Mouse (Mus musculus) myocyte (in vitro differentiated cells): ENCODE measurements around the gene Hils1. TPM values are rescaled to one million over a fixed set of nuclear protein-coding genes. Genes with fewer than 3 reads are reported as not detected.
A peak's percentile ranks its signal among the peaks of the same experiment; 100 is the strongest.

ENCODE experiments used
- H3K27me3 ChIP-seq: one replicate; pipeline ENCODE4 v1.6.1; 2011; ENCODE audit not compliant: control insufficient read depth, insufficient read depth, insufficient read length
- H3K36me3 ChIP-seq: one replicate; pipeline ENCODE4 v1.6.1; 2011; ENCODE audit not compliant: control insufficient read depth, insufficient read depth
- H3K4me2 ChIP-seq: one replicate; pipeline ENCODE4 v1.6.1; 2011; ENCODE audit warnings: low read depth, control low read depth
- H3K4me3 ChIP-seq: one replicate; pipeline ENCODE4 v1.5.1; 2011; ENCODE audit warnings: mild to moderate bottlenecking, control low read depth, moderate library complexity
- H3K79me2 ChIP-seq: one replicate; pipeline ENCODE4 v1.6.1; 2011; ENCODE audit not compliant: control insufficient read depth, insufficient read depth
- H3ac ChIP-seq: one replicate; pipeline ENCODE4 v1.6.1; 2011; ENCODE audit not compliant: control insufficient read depth, insufficient read length
- CEBPB ChIP-seq: IDR thresholded peaks from 2 replicates; pipeline ENCODE4 v1.6.1; 2011; ENCODE audit warnings: mild to moderate bottlenecking, moderate library complexity; ENCODE audit not compliant: poor library complexity, insufficient read depth, severe bottlenecking
- E2F4 ChIP-seq: IDR thresholded peaks from one replicate; pipeline ENCODE4 v1.6.1; 2011; ENCODE audit warnings: mild to moderate bottlenecking, control low read depth, moderate library complexity; ENCODE audit not compliant: insufficient read depth
- MAX ChIP-seq: IDR thresholded peaks from one replicate; pipeline ENCODE4 v1.6.1; 2011; ENCODE audit warnings: low read depth, mild to moderate bottlenecking, control low read depth
- MYOD1 ChIP-seq, 3 experiments: IDR thresholded peaks; one replicate each; pipeline ENCODE4 v1.6.1; 2011; ENCODE audit warnings: control low read depth in 2 of 3, low read depth in 2 of 3, mild to moderate bottlenecking in 2 of 3, moderate library complexity in 1 of 3; ENCODE audit not compliant: insufficient read length in 2 of 3, control insufficient read depth in 1 of 3
- MYOG ChIP-seq, 3 experiments: IDR thresholded peaks; one replicate each; pipeline ENCODE4 v1.6.1; 2011; ENCODE audit warnings: control low read depth in 2 of 3, low read depth in 2 of 3, mild to moderate bottlenecking in 2 of 3; ENCODE audit not compliant: insufficient read length in 2 of 3, control insufficient read depth in 1 of 3, insufficient read depth in 1 of 3
- POLR2A ChIP-seq: IDR thresholded peaks from one replicate; pipeline ENCODE4 v1.6.1; 2011; ENCODE audit warnings: low read depth, mild to moderate bottlenecking, control low read depth, moderate library complexity; ENCODE audit not compliant: insufficient read length
- POLR2AphosphoS2 ChIP-seq: IDR thresholded peaks from one replicate; pipeline ENCODE4 v1.6.1; 2011; ENCODE audit warnings: low read depth, control low read depth; ENCODE audit not compliant: insufficient read length
- REST ChIP-seq: IDR thresholded peaks from one replicate; pipeline ENCODE4 v1.6.1; 2011; ENCODE audit warnings: mild to moderate bottlenecking, control low read depth, moderate library complexity; ENCODE audit not compliant: insufficient read depth, insufficient read length
- SRF ChIP-seq: IDR thresholded peaks from one replicate; pipeline ENCODE4 v1.6.1; 2011; ENCODE audit warnings: low read depth; ENCODE audit not compliant: control insufficient read depth, insufficient read length
- TCF12 ChIP-seq: IDR thresholded peaks from one replicate; pipeline ENCODE4 v1.6.1; 2011; ENCODE audit warnings: mild to moderate bottlenecking, control low read depth; ENCODE audit not compliant: poor library complexity, insufficient read depth, severe bottlenecking
- TCF3 ChIP-seq: IDR thresholded peaks from one replicate; pipeline ENCODE4 v1.6.1; 2011; ENCODE audit warnings: low read depth, control low read depth; ENCODE audit not compliant: insufficient read length
- USF1 ChIP-seq: IDR thresholded peaks from one replicate; pipeline ENCODE4 v1.6.1; 2011; ENCODE audit warnings: low read depth, mild to moderate bottlenecking, control low read depth, moderate library complexity
- polyA plus RNA-seq: library from polyadenylated mRNA; unstranded; fragments of >200 nt; fragmentation: generic; extraction: Trizol; gene quantifications from one replicate; pipeline ENCODE4 v1.2.1, GENCODE M21; 2012; ENCODE audit warnings: missing spikeins

Gene Hils1
- polyA plus RNA-seq, 1 experiment: 0.37 TPM

DNA sequence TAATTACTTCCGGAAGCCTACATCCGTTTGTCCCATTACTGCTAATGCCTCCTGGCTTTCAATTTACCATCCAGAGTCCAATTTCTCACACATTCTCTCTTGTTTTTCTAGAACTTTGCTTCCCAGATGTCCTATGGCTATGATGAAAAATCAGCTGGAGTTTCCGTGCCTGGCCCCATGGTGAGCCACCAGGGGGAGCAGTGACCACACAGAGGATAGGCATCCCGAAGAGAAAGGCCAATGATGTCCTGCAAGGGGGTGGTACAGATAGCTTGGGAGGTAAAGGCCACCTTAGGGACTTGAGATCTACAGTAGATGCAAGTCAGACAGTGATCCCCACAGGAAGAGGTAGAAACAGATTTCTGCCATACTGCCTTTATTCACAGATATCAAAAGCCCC lies 28.1 kb upstream of the Hils1 start:
- H3ac ChIP-seq: no peak overlapping the region
- peak overlapping the region; percentile 95 for H3K4me2 ChIP-seq
- H3K4me3 ChIP-seq: peak overlapping the region; percentile 37
- no peaks in the 10 kb centered on the region for H3K27me3 ChIP-seq
- no peak for TF ChIP-seq SRF
- no peak for TF ChIP-seq E2F4
- TF ChIP-seq CEBPB: no peak
- no peak for TF ChIP-seq MYOD1 (IDR thresholded peaks at IDR 0.05; ENCODE audit: control insufficient read depth in 1 of 3, insufficient read length in 2 of 3, low read depth in 2 of 3)
- TF ChIP-seq USF1: no peak
- TF ChIP-seq POLR2A: no peak
- no peak for TF ChIP-seq TCF12
- no peak for TF ChIP-seq MAX
- TF ChIP-seq REST: no peak
- TF ChIP-seq TCF3: no peak
- TF ChIP-seq POLR2AphosphoS2: no peak
- no peak for TF ChIP-seq MYOG (IDR thresholded peaks at IDR 0.05; ENCODE audit: control insufficient read depth in 1 of 3, insufficient read depth in 1 of 3, insufficient read length in 2 of 3, low read depth in 2 of 3)
- peaks cover 8% of the 10 kb centered on the region for H3K79me2 ChIP-seq
- H3K36me3 ChIP-seq: peaks cover 4% of the 10 kb centered on the region

GRCm38 (mm10) chr11:94941121-94941520 lies 26.3 kb upstream of the Hils1 start:
- peaks cover 4% of the 10 kb centered on the region for H3K36me3 ChIP-seq
- TF ChIP-seq CEBPB (no peak), POLR2A (no peak), REST (no peak), SRF (no peak), USF1 (no peak), MYOG (IDR thresholded peaks at IDR 0.05; ENCODE audit: control insufficient read depth in 1 of 3, insufficient read depth in 1 of 3, insufficient read length in 2 of 3, low read depth in 2 of 3) (no peak)
- no peak overlapping the region for H3K4me3 ChIP-seq
- H3K27me3 ChIP-seq: no peaks in the 10 kb centered on the region
- peak overlapping the region; percentile 95 for H3K4me2 ChIP-seq
- H3K79me2 ChIP-seq: peaks cover 8% of the 10 kb centered on the region
- no peak overlapping the region for H3ac ChIP-seq

- Histone ChIP-seq H3K4me3 (no peak overlapping the region), H3ac (no peak overlapping the region), H3K79me2 (peaks cover 8% of the 10 kb centered on the region), H3K36me3 (peaks cover 4% of the 10 kb centered on the region), H3K4me2 (peak overlapping the region; percentile 95), H3K27me3 (no peaks in the 10 kb centered on the region)
- no peak for TF ChIP-seq TCF3
- TF ChIP-seq USF1: no peak
- TF ChIP-seq MAX: no peak
- TF ChIP-seq TCF12: no peak
- TF ChIP-seq POLR2A: no peak
- TF ChIP-seq REST: no peak
- no peak for TF ChIP-seq SRF
- no peak for TF ChIP-seq CEBPB
- TF ChIP-seq POLR2AphosphoS2: no peak
- TF ChIP-seq E2F4: no peak
- no peak for TF ChIP-seq MYOD1 (IDR thresholded peaks at IDR 0.05; ENCODE audit: control insufficient read depth in 1 of 3, insufficient read length in 2 of 3, low read depth in 2 of 3)
- no peak for TF ChIP-seq MYOG (IDR thresholded peaks at IDR 0.05; ENCODE audit: control insufficient read depth in 1 of 3, insufficient read depth in 1 of 3, insufficient read length in 2 of 3, low read depth in 2 of 3)
Observed at GRCm38 (mm10) chr11:94941776-94942175, 25.6 kb upstream of the Hils1 start.

DNA sequence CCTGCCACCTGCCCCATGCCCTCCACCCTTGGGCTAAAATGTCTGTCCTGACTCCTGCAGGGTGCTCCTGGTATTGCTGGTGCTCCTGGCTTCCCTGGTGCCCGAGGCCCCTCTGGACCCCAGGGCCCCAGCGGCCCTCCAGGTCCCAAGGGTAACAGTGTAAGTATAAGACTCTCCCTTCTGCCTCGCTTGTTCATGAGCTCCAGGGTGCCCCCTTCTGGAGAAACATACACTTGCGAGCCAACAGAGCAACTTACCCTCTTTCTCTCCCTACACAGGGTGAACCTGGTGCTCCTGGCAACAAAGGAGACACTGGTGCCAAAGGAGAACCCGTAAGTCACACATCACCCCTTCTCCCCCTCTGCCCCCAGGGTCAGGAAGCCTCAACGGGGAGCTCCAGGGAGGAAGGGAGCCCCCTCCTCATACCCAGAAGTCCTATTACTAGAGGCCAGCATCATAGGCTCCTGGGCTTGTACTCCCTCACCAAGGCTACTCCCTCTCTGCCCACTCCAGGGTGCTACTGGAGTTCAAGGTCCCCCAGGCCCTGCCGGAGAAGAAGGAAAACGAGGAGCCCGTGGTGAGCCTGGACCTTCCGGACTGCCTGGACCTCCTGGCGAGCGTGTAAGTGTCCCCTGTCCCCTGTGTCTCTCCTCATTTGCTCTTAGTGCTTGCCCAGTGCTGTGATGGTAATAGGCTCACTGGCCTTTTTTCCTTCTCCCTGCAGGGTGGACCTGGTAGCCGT lies 24.9 kb upstream of the Hils1 start:
- no peaks in the 10 kb centered on the region for H3K27me3 ChIP-seq
- peaks cover 8% of the 10 kb centered on the region for H3K36me3 ChIP-seq
- H3K4me3 ChIP-seq: no peak overlapping the region
- no peak for TF ChIP-seq POLR2AphosphoS2
- H3ac ChIP-seq: no peak overlapping the region
- H3K79me2 ChIP-seq: peaks cover 8% of the 10 kb centered on the region
- H3K4me2 ChIP-seq: peak overlapping the region; percentile 95

DNA sequence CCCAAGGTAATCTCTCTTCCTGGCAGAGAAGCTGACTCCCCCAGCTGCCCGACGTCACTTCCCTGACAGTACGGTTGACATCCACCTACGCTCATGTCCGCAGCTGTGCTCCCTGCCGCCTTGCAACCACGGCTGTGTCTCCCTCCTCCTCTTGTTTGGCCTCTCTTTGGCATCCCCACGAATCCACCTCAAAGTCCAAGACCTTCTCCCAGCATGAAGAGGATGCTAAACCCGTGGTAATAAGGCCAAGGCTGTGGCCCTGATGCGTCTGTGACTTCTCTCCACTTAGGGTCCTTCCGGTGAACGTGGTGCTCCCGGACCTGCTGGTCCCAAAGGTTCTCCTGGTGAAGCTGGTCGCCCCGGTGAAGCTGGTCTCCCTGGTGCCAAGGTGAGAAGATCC lies 24.3 kb upstream of the Hils1 start:
- Histone ChIP-seq H3K27me3 (no peaks in the 10 kb centered on the region), H3K4me3 (no peak overlapping the region), H3K4me2 (no peak overlapping the region), H3K36me3 (peaks cover 8% of the 10 kb centered on the region), H3ac (no peak overlapping the region), H3K79me2 (peaks cover 8% of the 10 kb centered on the region)
- no peak for TF ChIP-seq TCF3
- TF ChIP-seq POLR2AphosphoS2: peak; percentile 12
